Mouse (Mus musculus) lung, adult 2 months (tissue): ENCODE data around the gene Krt7. TPM values are rescaled to one million over a fixed set of nuclear protein-coding genes. Genes with fewer than 3 reads are reported as not detected.
A peak's percentile ranks its signal among the peaks of the same experiment; 100 is the strongest.

Source experiments
- DNase-seq: peaks from one replicate; pipeline ENCODE4 v3.0.0; 2022
- H3K4me1 ChIP-seq: fragments of 200-500 bp; 2 replicates; pipeline ENCODE4 v1.6.1; 2011; ENCODE audit warnings: low read length; ENCODE audit not compliant: control insufficient read depth, insufficient read depth
- H3K4me3 ChIP-seq: fragments of 200-500 bp; replicated peaks from 2 replicates; pipeline ENCODE3; 2011; ENCODE audit warnings: low read depth, mild to moderate bottlenecking, control low read depth, low read length; ENCODE audit errors: extremely low read depth
- CTCF ChIP-seq: fragments of 200-500 bp; IDR thresholded peaks from 2 replicates; pipeline ENCODE4 v1.5.1; 2011; ENCODE audit warnings: mild to moderate bottlenecking, low read length, control low read depth; ENCODE audit not compliant: insufficient read depth
- POLR2A ChIP-seq: fragments of 200-500 bp; IDR thresholded peaks from 2 replicates; pipeline ENCODE4 v1.6.1; 2011; ENCODE audit warnings: low read depth, mild to moderate bottlenecking, control low read depth, low read length, borderline replicate concordance; ENCODE audit errors: extremely low read depth
- WGBS: fragments of 180-500 bp; shearing (Covaris S2); methylation state at CpG from one replicate; pipeline ENCODE4 v1.1.7; 2018; 5-methylcytosine and 5-hydroxymethylcytosine counted together
- polyA plus RNA-seq: library from polyadenylated mRNA; depleted of rRNA; stranded (reverse); fragments of >200 nt; gene quantifications from 2 replicates; pipeline ENCODE4 v1.2.3, GENCODE M21; 2012; rRNA removed

The Krt7 gene
- polyA plus RNA-seq, 1 experiment: 143 TPM

GRCm38 (mm10) chr15:101455891-101456290, 45.0 kb downstream of the Krt7 start:
- Histone ChIP-seq H3K4me1 (no peaks in the 10 kb centered on the region), H3K4me3 (no peak overlapping the region)
- WGBS: 92% methylated on average over 6 of the region's 6 CpGs
- DNase-seq: no peak
- TF ChIP-seq CTCF (no peak), POLR2A (no peak)

- H3K4me1 ChIP-seq: no peaks in the 10 kb centered on the region
- 55% methylated on average over 16 of the region's 16 CpGs for WGBS
- TF ChIP-seq POLR2A (no peak), CTCF (no peak)
- H3K4me3 ChIP-seq: no peak overlapping the region
- DNase-seq: no peak
Observed at GRCm38 (mm10) chr15:101458361-101458930, 47.6 kb downstream of the Krt7 start.

DNA sequence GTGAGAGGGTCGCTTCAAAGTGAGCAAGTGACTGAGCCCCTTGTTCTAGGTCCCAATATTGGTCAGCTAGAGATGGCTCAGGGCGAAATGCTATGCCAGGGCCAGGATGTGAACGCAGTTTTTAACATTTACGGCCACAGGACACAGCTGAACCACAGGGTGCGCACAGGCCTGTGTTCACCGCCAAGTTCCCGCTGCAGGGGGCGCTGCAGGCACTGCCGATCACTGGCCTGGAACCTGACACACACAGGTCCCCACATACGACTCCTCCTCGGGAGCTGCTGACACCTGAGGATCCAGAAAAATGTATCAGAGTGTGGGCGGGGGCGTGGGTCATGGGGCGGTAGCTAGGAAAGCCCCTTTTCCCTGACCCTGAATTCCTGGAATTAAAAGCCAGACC, 48.4 kb downstream of the Krt7 start:
- Histone ChIP-seq H3K4me1 (no peaks in the 10 kb centered on the region), H3K4me3 (no peak overlapping the region)
- TF ChIP-seq CTCF (no peak), POLR2A (no peak)
- DNase-seq: no peak
- 81% methylated on average over 14 of the region's 14 CpGs for WGBS

- 79% methylated on average over 13 of the region's 13 CpGs for WGBS
- Histone ChIP-seq H3K4me1 (no peaks in the 10 kb centered on the region), H3K4me3 (no peak within 1 kb of the TSS)
- DNase-seq: no peak
- TF ChIP-seq POLR2A (no peak), CTCF (no peak)
Observed at GRCm38 (mm10) chr15:101463651-101464050, 52.8 kb downstream of the Krt7 start, which contains the start of gene Krt81. Gene Krt81, minus strand, starts transcription at chr15:101463751.

DNA sequence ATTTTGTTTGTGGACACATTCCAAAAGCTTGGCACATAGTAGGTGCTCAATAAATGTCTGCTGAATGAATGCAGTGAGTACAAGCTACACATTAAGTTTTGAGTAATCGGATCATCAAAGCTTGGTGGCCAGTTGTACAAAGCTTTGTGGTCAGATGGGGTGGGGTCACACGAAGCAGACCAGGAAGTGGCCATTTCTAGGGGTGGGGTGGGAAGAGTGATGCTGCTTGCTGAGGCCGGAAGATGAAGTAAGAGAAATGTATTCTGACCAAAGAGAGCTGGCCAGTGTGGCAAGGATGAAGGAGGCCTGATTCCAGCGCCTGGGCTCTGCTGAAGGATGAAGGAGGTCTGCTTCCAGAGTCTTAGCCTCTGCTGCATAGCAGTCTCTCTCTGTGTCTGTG, 58.2 kb downstream of the Krt7 start:
- WGBS: 60% methylated on average over 4 of the region's 4 CpGs
- H3K4me1 ChIP-seq: no peaks in the 10 kb centered on the region
- TF ChIP-seq POLR2A (no peak), CTCF (no peak)
- H3K4me3 ChIP-seq: no peak overlapping the region
- DNase-seq: no peak

DNA sequence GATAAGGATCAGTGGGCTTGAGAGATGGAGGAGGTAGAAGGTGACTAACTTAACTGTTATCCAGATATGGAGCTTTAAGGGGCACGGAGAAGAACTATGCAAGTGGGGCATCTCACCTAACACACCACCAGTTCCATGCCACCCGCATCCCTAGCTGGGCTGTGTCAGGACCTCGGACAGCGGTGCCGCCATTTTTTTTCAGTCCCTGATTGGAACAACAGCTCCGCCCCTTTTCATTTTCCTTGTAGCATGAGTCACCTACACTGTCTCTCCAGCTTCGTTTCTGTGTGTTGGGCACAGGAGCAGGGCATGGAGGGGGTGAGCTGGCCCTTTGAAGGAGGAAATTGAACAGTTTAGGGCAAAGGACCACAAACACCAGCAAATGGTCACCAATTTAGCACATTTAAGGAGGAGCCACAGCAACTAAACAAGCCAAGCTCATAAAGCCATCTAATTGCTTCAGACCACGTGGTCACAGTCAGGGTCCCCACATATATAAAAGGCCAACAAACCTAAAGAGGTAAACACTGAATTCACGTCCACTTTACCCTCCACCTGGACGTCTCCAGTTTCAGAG, 62.2 kb downstream of the Krt7 start, which contains the start of gene Krt86:
TSS of gene Krt86 (plus strand) at position 527 of the 577 bp plus-strand sequence.
- Histone ChIP-seq H3K4me3 (no peak within 1 kb of the TSS), H3K4me1 (no peaks in the 10 kb centered on the region)
- TF ChIP-seq CTCF (no peak), POLR2A (no peak)
- no peak for DNase-seq
- 25% methylated on average over 10 of the region's 10 CpGs for WGBS

- DNase-seq: peak; percentile 50
- Histone ChIP-seq H3K4me3 (peak overlapping the region; percentile 1), H3K4me1 (no peaks in the 10 kb centered on the region)
- WGBS: 6% methylated on average over 31 of the region's 31 CpGs
- no peak for TF ChIP-seq CTCF
- no peak for TF ChIP-seq POLR2A
Observed at GRCm38 (mm10) chr15:101479007-101479665, 68.3 kb downstream of the Krt7 start.

GRCm38 (mm10) chr15:101479666-101480060, 68.8 kb downstream of the Krt7 start:
- no peak for TF ChIP-seq POLR2A
- no peak for TF ChIP-seq CTCF
- no peaks in the 10 kb centered on the region for H3K4me1 ChIP-seq
- WGBS: 36% methylated on average over 11 of the region's 11 CpGs
- H3K4me3 ChIP-seq: no peak overlapping the region
- DNase-seq: no peak

Other genes with a start within 250 kb of the Krt7 start
- gene Acvr1b, start 237.0 kb upstream of the Krt7 start, polyA plus RNA-seq: 45.8 and 57.2 TPM in 2 replicates
- gene Grasp, start 186.9 kb upstream of the Krt7 start, polyA plus RNA-seq: 36.6 and 58.8 TPM in 2 replicates
- gene Nr4a1, start 156.8 kb upstream of the Krt7 start, polyA plus RNA-seq: 40.0 and 43.4 TPM in 2 replicates
- 36.1 and 38.6 TPM in 2 replicates for gene Atg101, start 126.8 kb upstream of the Krt7 start, polyA plus RNA-seq
- gene 6030408B16Rik, start 117.8 kb upstream of the Krt7 start, polyA plus RNA-seq: 35.1 and 39.4 TPM in 2 replicates
- gene Krt80, start 40.9 kb upstream of the Krt7 start, polyA plus RNA-seq: 130 and 155 TPM in 2 replicates
- 0.24 and 0.44 TPM in 2 replicates for gene Krt87, start 27.8 kb downstream of the Krt7 start, polyA plus RNA-seq
- gene Krt88, start 36.7 kb downstream of the Krt7 start, polyA plus RNA-seq: not detected in 2 replicates
- not detected in 2 replicates for gene Krt81, start 52.7 kb downstream of the Krt7 start, polyA plus RNA-seq
- gene Krt86, start 62.4 kb downstream of the Krt7 start, polyA plus RNA-seq: 0.09 and 0.12 TPM in 2 replicates
- gene Krt83, start 80.5 kb downstream of the Krt7 start, polyA plus RNA-seq: 0.06 and 0.25 TPM in 2 replicates
- not detected in 2 replicates for gene Gm49425, start 106.2 kb downstream of the Krt7 start, polyA plus RNA-seq
- 0.13 TPM in 1 of 2 replicates, not detected in the other for gene Krt84, start 121.8 kb downstream of the Krt7 start, polyA plus RNA-seq
- gene Krt82, start 139.6 kb downstream of the Krt7 start, polyA plus RNA-seq: not detected in 2 replicates
- 0.22 TPM in 1 of 2 replicates, not detected in the other for gene Krt90, start 151.9 kb downstream of the Krt7 start, polyA plus RNA-seq
- 0.14 TPM in 1 of 2 replicates, not detected in the other for gene Krt75, start 162.9 kb downstream of the Krt7 start, polyA plus RNA-seq
- gene Gm5414, start 217.1 kb downstream of the Krt7 start, polyA plus RNA-seq: not detected in 2 replicates
- not detected in 2 replicates for gene Gm5478, start 236.3 kb downstream of the Krt7 start, polyA plus RNA-seq